Mouse (Mus musculus) hindbrain, embryonic 13.5 days (tissue): ENCODE measurements around the gene Wars2. TPM values are rescaled to one million over a fixed set of nuclear protein-coding genes. Genes with fewer than 3 reads are reported as not detected.
A peak's percentile ranks its signal among the peaks of the same experiment; 100 is the strongest.

ENCODE experiments used
- ATAC-seq: fragments of 200-750 bp; cut with Nextera tagmentation; 2 replicates; pipeline ENCODE4 v1.8.0; 2017; ENCODE audit warnings: moderate TSS enrichment; ENCODE audit not compliant: low FRiP score
- H3K27ac ChIP-seq: fragments of 300-500 bp; sonication (generic); 2 replicates; pipeline ENCODE4 v1.5.1; 2015; ENCODE audit warnings: inconsistent platforms, mild to moderate bottlenecking, moderate library complexity
- H3K27me3 ChIP-seq: fragments of 300-500 bp; sonication (generic); 2 replicates; pipeline ENCODE4 v1.6.1; 2015; ENCODE audit warnings: mild to moderate bottlenecking, inconsistent platforms
- H3K36me3 ChIP-seq: fragments of 300-500 bp; sonication (generic); 2 replicates; pipeline ENCODE4 v1.6.1; 2015; ENCODE audit warnings: mild to moderate bottlenecking, inconsistent platforms
- H3K4me1 ChIP-seq: fragments of 300-500 bp; sonication (generic); replicated peaks from 2 replicates; pipeline ENCODE4 v1.6.1; 2015; ENCODE audit warnings: inconsistent platforms
- H3K4me2 ChIP-seq: fragments of 300-500 bp; sonication (generic); 2 replicates; pipeline ENCODE4 v1.6.1; 2015; ENCODE audit warnings: inconsistent platforms, mild to moderate bottlenecking, moderate library complexity
- H3K4me3 ChIP-seq: fragments of 300-500 bp; sonication (generic); 2 replicates; pipeline ENCODE4 v1.5.1; 2015; ENCODE audit warnings: mild to moderate bottlenecking, inconsistent platforms
- H3K9ac ChIP-seq: fragments of 300-500 bp; sonication (generic); 2 replicates; pipeline ENCODE4 v1.6.1; 2015; ENCODE audit warnings: mild to moderate bottlenecking, inconsistent platforms
- H3K9me3 ChIP-seq: fragments of 300-500 bp; sonication (generic); 2 replicates; pipeline ENCODE4 v1.6.1; 2016; ENCODE audit warnings: inconsistent platforms
- WGBS: fragments of 180-500 bp; shearing (Covaris S2); methylation state at CpG from one replicate; pipeline ENCODE4 v1.1.7; 2015; 5-methylcytosine and 5-hydroxymethylcytosine counted together
- polyA plus RNA-seq: library from polyadenylated mRNA; unstranded; fragments of >200 nt; fragmentation: Nextera tagmentation; extraction: Ambion mirVana; gene quantifications from 2 replicates; pipeline ENCODE4 v1.2.1, GENCODE M21; 2015

The Wars2 gene
- polyA plus RNA-seq, 1 experiment from 2014 or later: 5.1 TPM

- Histone ChIP-seq H3K27ac (no peak overlapping the region), H3K4me3 (no peak overlapping the region), H3K36me3 (no peaks in the 10 kb centered on the region), H3K9me3 (no peaks in the 10 kb centered on the region), H3K27me3 (peaks cover 98% of the 10 kb centered on the region), H3K4me1 (peaks cover 4% of the 10 kb centered on the region; the same call in 1 of the 2 replicates), H3K9ac (no peak overlapping the region), H3K4me2 (peak overlapping the region; percentile 19; the same call in 1 of the 2 replicates)
- no peak for ATAC-seq
- WGBS: under 1% methylated on average over 50 of the region's 50 CpGs
Measured at GRCm38 (mm10) chr3:99240811-99241738, 100.2 kb downstream of the Wars2 start.

DNA sequence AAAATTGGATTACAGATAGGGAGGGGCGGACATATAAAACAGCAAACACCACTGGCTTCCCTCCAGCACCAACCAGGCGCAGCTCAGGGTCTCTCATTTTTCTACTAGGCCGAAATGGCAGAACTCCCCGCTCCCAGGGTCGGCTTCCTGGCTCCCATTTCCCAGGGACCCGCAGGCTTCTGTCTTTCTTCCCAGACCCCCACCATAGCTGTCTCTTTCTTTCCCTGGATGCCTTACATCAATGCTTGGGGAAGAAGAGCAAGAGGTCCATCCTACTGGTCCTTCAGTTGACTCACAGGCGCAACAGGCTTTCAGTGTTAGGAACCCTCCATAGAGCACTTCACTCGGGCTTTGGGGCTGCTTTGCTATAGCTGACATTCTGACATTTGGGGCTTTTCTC lies 101.6 kb downstream of the Wars2 start:
- Histone ChIP-seq H3K27me3 (peaks cover 100% of the 10 kb centered on the region), H3K27ac (no peak overlapping the region), H3K9me3 (no peaks in the 10 kb centered on the region), H3K4me2 (no peak overlapping the region), H3K4me1 (peaks cover 4% of the 10 kb centered on the region; the same call in 1 of the 2 replicates), H3K9ac (no peak overlapping the region), H3K4me3 (no peak overlapping the region), H3K36me3 (no peaks in the 10 kb centered on the region)
- 1% methylated on average over 8 of the region's 8 CpGs for WGBS
- ATAC-seq: no peak

DNA sequence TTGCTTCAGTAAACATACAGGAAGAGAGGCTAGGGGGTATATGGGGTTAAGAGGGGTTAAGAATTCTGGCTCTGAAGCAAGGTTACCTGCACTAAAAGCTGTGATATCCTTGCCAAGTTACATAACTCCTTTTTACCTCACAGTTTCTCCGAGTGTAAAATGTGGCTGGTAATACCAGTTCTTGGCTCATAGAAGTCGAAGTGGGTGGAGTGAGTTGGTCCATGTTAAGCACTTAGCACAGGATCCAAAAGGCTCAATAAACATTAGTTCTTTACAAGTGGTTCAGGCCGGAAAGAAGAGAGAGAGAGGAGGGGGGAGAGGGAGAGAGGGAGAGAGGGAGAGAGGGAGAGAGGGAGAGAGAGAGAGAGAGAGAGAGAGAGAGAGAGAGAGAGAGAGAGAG lies 104.5 kb downstream of the Wars2 start:
- Histone ChIP-seq H3K27me3 (peaks cover 100% of the 10 kb centered on the region), H3K4me2 (no peak overlapping the region), H3K9me3 (no peaks in the 10 kb centered on the region), H3K4me3 (no peak overlapping the region), H3K4me1 (peaks cover 4% of the 10 kb centered on the region; the same call in 1 of the 2 replicates), H3K36me3 (no peaks in the 10 kb centered on the region), H3K27ac (no peak overlapping the region), H3K9ac (no peak overlapping the region)
- no peak for ATAC-seq
- 21% methylated on average over 3 of the region's 3 CpGs for whole genome bisulfite sequencing

DNA sequence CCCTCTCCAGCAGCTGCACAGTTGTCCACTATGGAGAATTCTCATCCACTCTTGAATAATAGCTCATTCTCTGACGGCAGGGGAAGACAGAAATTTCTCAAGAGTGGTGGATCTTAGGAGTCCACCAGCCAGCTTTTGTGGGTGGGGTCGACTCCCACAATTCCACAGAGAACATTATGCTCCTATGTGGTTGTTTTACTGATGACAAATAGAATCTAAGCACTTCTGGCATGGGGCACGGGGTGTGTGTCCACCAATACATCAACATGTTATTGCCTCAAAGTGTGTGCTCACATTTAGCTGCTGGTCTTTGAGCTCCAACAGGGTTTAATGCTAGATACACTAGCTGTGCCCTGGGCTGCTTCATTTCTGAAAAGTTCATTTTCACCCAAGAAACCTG lies 105.8 kb downstream of the Wars2 start:
- Histone ChIP-seq H3K4me1 (no peaks in the 10 kb centered on the region), H3K27ac (no peak overlapping the region), H3K4me2 (no peak overlapping the region), H3K9ac (no peak overlapping the region), H3K36me3 (no peaks in the 10 kb centered on the region), H3K9me3 (no peaks in the 10 kb centered on the region), H3K27me3 (peaks cover 100% of the 10 kb centered on the region), H3K4me3 (no peak overlapping the region)
- 34% methylated on average over 3 of the region's 3 CpGs for WGBS
- no peak for ATAC-seq

GRCm38 (mm10) chr3:99247586-99247985 lies 106.7 kb downstream of the Wars2 start:
- ATAC-seq: no peak
- H3K9ac ChIP-seq: no peak overlapping the region
- no peaks in the 10 kb centered on the region for H3K4me1 ChIP-seq
- no peak overlapping the region for H3K4me3 ChIP-seq
- no peak overlapping the region for H3K27ac ChIP-seq
- no peaks in the 10 kb centered on the region for H3K36me3 ChIP-seq
- H3K9me3 ChIP-seq: no peaks in the 10 kb centered on the region
- 3% methylated on average over 4 of the region's 4 CpGs for WGBS
- peaks cover 100% of the 10 kb centered on the region for H3K27me3 ChIP-seq
- no peak overlapping the region for H3K4me2 ChIP-seq

DNA sequence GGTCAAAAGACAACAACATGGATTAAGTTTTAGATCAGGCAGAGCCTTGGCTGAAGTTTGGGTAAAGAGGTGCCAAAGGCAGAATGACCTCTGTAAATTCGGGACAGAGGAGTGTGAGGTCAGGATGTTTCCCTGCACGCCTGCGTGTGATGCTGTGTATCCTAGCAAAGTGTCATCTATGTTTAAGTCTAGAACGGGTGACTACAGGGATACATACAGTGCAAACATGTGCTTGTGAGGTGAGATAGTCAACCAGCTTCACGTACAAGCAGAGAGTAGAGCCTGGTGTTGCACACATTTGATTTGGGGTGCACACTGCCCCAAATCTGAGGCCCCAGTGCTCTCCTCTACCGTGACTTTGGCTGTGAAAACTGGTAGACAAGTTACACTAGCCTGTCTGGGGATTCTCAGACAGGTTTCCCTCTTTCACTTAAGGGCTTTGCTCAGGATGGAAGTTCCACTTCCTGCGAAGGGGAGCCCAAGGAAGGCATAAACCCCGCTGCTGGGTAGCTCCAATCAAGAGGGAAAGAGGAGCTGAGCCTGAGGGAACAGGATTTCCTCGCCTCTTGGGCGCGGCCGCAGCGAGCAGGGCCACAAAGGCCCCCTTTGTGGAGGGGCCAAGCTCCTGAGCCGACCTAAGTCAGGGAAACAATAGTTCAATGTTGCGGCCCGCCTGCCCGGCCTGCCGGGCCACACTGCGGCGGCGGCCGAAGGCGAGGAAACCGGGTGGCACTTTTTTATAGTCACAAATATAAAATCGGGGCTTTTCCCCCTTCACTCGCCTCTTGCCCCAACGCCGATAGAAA lies 107.3 kb downstream of the Wars2 start:
- Histone ChIP-seq H3K4me3 (no peak overlapping the region), H3K27ac (no peak overlapping the region), H3K9ac (no peak overlapping the region), H3K4me2 (no peak overlapping the region), H3K27me3 (peaks cover 100% of the 10 kb centered on the region), H3K4me1 (no peaks in the 10 kb centered on the region), H3K36me3 (no peaks in the 10 kb centered on the region), H3K9me3 (no peaks in the 10 kb centered on the region)
- no peak for ATAC-seq
- 2% methylated on average over 28 of the region's 28 CpGs for WGBS

DNA sequence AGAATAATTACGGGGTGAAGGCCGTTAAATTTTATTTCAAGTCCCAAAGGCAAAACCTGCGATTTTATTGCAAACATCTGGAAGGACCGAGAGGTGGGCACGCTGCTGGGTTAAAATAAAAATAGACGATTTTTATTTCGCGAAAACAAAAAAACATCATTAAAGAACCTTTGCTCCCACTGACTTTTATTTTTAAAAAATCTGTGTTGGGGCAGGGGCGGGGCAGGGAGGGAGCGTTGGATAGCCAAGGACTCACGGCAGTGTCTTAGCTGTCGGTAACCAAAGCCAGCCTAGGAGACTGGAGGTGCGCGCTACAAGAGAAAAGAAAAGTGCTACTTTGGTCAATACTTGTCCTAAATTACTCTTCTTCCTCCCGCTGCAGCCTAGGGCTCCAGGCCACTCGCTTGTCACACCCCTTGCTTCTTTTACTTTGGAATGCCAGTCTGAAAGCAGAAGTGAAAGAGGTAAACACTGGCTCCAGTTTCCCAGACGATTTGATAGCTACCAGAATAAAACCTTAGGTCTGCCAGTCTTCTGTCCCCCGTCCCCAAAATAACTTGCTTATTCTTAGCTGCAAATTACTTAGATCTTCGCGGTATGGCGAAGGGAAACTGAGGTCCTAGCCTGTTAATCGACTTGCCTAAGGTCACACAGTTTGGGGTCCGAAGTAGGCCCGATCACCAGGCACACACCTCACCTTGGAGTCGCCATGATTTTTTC lies 108.1 kb downstream of the Wars2 start:
- H3K4me1 ChIP-seq: peaks cover 6% of the 10 kb centered on the region
- 1% methylated on average over 25 of the region's 25 CpGs for WGBS
- no peak overlapping the region for H3K4me3 ChIP-seq
- no peak for ATAC-seq
- peaks cover 100% of the 10 kb centered on the region for H3K27me3 ChIP-seq
- H3K9ac ChIP-seq: no peak overlapping the region
- no peak overlapping the region for H3K27ac ChIP-seq
- no peaks in the 10 kb centered on the region for H3K9me3 ChIP-seq
- H3K36me3 ChIP-seq: no peaks in the 10 kb centered on the region
- H3K4me2 ChIP-seq: no peak overlapping the region

GRCm38 (mm10) chr3:99249551-99249870 lies 108.6 kb downstream of the Wars2 start:
- Histone ChIP-seq H3K9me3 (no peaks in the 10 kb centered on the region), H3K4me1 (peaks cover 7% of the 10 kb centered on the region), H3K4me3 (no peak overlapping the region), H3K9ac (no peak overlapping the region), H3K27ac (no peak overlapping the region), H3K36me3 (no peaks in the 10 kb centered on the region), H3K4me2 (no peak overlapping the region), H3K27me3 (peaks cover 100% of the 10 kb centered on the region)
- no peak for ATAC-seq
- 1% methylated on average over 11 of the region's 11 CpGs for WGBS

GRCm38 (mm10) chr3:99249906-99250305 lies 109.0 kb downstream of the Wars2 start:
- Histone ChIP-seq H3K4me1 (peaks cover 7% of the 10 kb centered on the region), H3K27ac (no peak overlapping the region), H3K9me3 (no peaks in the 10 kb centered on the region), H3K27me3 (peaks cover 100% of the 10 kb centered on the region), H3K9ac (no peak overlapping the region), H3K36me3 (no peaks in the 10 kb centered on the region), H3K4me2 (no peak overlapping the region), H3K4me3 (no peak overlapping the region)
- 0% methylated on average over 6 of the region's 6 CpGs for WGBS
- no peak for ATAC-seq

DNA sequence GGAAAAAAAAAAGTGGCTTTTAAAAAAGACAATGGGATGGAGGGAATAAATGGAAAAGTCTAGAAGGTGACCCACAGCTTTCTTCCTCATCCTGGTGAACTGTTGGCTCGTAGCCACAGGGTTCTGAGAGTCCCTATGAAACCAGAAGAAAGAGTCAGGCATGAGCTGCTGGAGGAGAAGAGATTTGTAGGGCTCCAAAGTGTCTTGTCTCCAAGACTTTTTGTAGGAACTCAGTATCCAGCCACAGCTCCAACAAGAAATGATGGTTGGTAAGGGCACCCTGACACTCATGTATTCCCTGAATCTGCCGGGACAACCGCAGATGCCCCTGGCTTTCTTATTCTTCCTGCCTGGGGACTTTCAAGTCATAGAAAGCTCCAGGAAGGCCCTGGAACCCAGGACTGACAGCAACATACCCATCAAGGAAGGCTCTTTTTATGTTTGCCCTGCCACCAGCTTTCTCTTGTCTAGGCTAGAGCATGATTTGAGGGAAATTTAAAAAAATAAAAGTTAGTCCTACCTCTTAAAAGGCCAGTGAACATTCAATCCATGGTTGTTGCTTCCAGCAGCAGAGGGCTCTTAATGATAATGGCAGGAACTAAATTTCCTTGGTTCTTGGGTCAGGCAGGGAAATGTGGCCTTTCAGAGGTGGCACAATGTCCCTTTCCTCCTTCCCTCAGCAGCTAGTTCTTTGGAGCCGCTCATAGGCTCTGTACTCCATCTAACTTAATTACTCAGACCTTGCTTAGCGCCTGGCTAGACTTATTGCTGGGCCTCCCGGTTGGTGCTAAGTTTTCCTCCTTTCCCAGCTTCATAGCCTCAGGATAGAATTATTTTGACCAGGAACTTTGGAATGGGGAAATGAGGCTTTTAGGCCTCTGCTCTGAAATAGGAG lies 110.7 kb downstream of the Wars2 start:
- 14% methylated on average over 6 of the region's 6 CpGs for WGBS
- H3K27me3 ChIP-seq: peaks cover 100% of the 10 kb centered on the region
- no peak for ATAC-seq
- H3K9ac ChIP-seq: no peak overlapping the region
- no peak overlapping the region for H3K4me3 ChIP-seq
- H3K4me1 ChIP-seq: peaks cover 7% of the 10 kb centered on the region
- no peaks in the 10 kb centered on the region for H3K36me3 ChIP-seq
- no peaks in the 10 kb centered on the region for H3K9me3 ChIP-seq
- no peak overlapping the region for H3K4me2 ChIP-seq
- H3K27ac ChIP-seq: no peak overlapping the region

DNA sequence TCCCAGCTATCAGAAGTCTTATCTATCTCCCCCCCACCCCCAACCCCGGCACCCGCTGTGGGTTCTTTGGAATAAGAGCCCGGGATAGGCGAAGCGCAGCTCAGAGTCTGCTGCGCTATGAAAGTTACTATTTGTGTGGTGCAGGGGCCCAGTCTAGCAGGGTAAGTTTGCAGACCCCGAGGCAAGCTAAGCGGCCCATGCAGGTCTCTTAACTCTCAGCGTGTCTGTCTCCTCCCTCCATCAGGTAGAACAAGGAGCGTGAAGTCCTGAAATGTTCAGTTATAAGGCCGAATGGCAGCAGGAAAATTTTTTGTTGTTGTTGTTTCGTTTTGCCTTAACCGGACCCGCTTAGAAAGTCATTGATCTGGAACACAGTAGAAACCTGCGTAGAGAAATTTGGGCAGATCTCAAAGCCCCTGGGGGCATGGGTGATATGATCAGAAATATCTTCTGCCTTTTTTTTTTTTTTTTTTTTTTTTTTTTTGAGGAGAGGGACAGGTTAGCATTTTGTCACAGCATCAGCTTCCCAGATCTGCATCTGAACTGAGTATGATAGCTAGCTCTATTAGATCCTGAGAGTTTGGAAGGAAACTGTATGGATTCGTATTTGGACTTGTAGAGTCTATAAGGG lies 111.7 kb downstream of the Wars2 start:
- Histone ChIP-seq H3K4me2 (no peak overlapping the region), H3K27ac (no peak overlapping the region), H3K4me3 (no peak overlapping the region; the same call in 1 of the 2 replicates), H3K9ac (no peak overlapping the region), H3K36me3 (no peaks in the 10 kb centered on the region), H3K4me1 (peaks cover 7% of the 10 kb centered on the region), H3K27me3 (peaks cover 100% of the 10 kb centered on the region), H3K9me3 (no peaks in the 10 kb centered on the region)
- 2% methylated on average over 16 of the region's 16 CpGs for WGBS
- ATAC-seq: no peak
